Mouse (Mus musculus) thymus, adult 2 months (tissue): ENCODE results near the gene Atg3.

Experiments used
- CTCF ChIP-seq: fragments of 200-500 bp; IDR thresholded peaks from 2 replicates; pipeline ENCODE4 v1.5.1; 2012; ENCODE audit warnings: mild to moderate bottlenecking, control low read depth, low read length, moderate library complexity, borderline replicate concordance; ENCODE audit not compliant: control insufficient read depth, poor library complexity, insufficient read depth; ENCODE audit errors: extremely low read depth
- POLR2A ChIP-seq: fragments of 200-500 bp; IDR thresholded peaks from 2 replicates; pipeline ENCODE4 v1.6.1; 2012; ENCODE audit warnings: mild to moderate bottlenecking, low read length, control low read depth, moderate library complexity; ENCODE audit not compliant: control insufficient read depth, poor library complexity, insufficient read depth; ENCODE audit errors: extremely low read depth

- TF ChIP-seq CTCF (no peak), POLR2A (no peak)
These were observed 38.2 kb downstream of the Atg3 start for GRCm38 (mm10) chr16:45196816-45197215.
